Mouse (Mus musculus): ENCODE results near the gene Dhrs1. TPM values are rescaled to one million over a fixed set of nuclear protein-coding genes. Genes with fewer than 3 reads are reported as not detected.

Gene Dhrs1
- polyA plus RNA-seq, 1 experiment from 2014 or later: 122 TPM

DNA sequence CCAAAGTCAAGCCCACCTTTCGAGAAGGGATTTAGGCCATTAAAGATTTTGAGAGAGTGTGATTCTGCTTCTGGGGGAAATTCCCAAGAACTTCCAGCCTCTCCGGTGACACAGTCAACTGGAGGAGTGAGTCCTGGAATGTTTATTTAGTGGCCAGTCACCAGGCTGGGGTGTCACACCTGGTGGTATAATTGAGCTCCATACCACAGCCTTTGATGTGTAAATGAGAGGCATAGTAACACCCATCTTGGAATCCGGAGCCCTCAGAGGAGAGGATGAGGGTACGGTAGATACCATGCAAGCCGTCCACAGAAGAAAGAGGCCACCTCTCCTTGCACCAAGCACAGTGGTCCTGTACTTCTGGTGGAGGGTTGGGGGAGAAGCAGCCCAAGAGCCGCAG, 42.7 kb downstream of the Dhrs1 start:
- ATAC-seq (replicated peaks; ENCODE audit: low FRiP score, low read depth): no peak
- no peak for DNase-seq (ENCODE audit: low spot score)
- no peak overlapping the region for H3K27ac ChIP-seq
- H3K9me3 ChIP-seq (replicated peaks; ENCODE audit: low read length): no peaks in the 10 kb centered on the region
- H3K36me3 ChIP-seq (ENCODE audit: insufficient read depth, low read length): no peaks in the 10 kb centered on the region
- no peak for TF ChIP-seq CTCF (IDR thresholded peaks at IDR 0.05; ENCODE audit: low read depth)
- no peak overlapping the region for H3K4me2 ChIP-seq (ENCODE audit: low read length)
- 41% methylated on average over 6 of the region's 6 CpGs for WGBS
- H3K4me3 ChIP-seq (replicated peaks; ENCODE audit: low read depth, low read length): no peak overlapping the region
- no peak overlapping the region for H3K9ac ChIP-seq (ENCODE audit: low read depth, low read length)
- no peaks in the 10 kb centered on the region; the same call in 1 of the 2 replicates for H3K4me1 ChIP-seq (replicated peaks; ENCODE audit: insufficient read depth, low read length)
- no peaks in the 10 kb centered on the region for H3K27me3 ChIP-seq (ENCODE audit: insufficient read depth, low read length)

DNA sequence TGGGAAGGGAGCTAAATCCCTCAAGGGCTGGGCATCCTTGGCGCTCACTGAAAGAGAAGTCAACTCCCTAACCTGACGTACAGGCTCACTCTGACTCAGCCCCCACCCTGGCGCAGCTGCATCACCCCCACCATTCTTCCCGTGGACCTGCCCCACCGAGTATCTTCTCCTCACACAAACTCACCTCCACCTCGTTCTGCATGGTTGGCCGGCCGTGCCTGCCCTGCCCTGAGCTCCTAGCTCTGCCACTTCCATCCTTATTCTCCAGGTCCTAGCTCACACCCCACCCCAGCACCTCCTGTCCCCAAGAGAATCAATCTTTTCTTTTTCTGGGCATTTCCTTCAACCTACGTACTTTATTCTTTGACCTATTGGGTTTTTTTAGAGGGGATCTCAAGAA, 44.4 kb downstream of the Dhrs1 start:
- Histone ChIP-seq H3K4me3 (replicated peaks; ENCODE audit: low read depth, low read length) (no peak overlapping the region), H3K36me3 (ENCODE audit: insufficient read depth, low read length) (no peaks in the 10 kb centered on the region), H3K9ac (ENCODE audit: low read depth, low read length) (no peak overlapping the region), H3K27ac (no peak overlapping the region), H3K4me1 (replicated peaks; ENCODE audit: insufficient read depth, low read length) (no peaks in the 10 kb centered on the region; the same call in 1 of the 2 replicates), H3K9me3 (replicated peaks; ENCODE audit: low read length) (no peaks in the 10 kb centered on the region), H3K27me3 (ENCODE audit: insufficient read depth, low read length) (no peaks in the 10 kb centered on the region), H3K4me2 (ENCODE audit: low read length) (0 out of 2 replicates have a peak overlapping the region, but pooled peaks have one; percentile 15)
- DNase-seq (ENCODE audit: low spot score) (no peak), ATAC-seq (replicated peaks; ENCODE audit: low FRiP score, low read depth) (peak; percentile 67; the same call in 1 of the 2 replicates)
- no peak for TF ChIP-seq CTCF (IDR thresholded peaks at IDR 0.05; ENCODE audit: low read depth)
- WGBS: 39% methylated on average over 9 of the region's 9 CpGs

DNA sequence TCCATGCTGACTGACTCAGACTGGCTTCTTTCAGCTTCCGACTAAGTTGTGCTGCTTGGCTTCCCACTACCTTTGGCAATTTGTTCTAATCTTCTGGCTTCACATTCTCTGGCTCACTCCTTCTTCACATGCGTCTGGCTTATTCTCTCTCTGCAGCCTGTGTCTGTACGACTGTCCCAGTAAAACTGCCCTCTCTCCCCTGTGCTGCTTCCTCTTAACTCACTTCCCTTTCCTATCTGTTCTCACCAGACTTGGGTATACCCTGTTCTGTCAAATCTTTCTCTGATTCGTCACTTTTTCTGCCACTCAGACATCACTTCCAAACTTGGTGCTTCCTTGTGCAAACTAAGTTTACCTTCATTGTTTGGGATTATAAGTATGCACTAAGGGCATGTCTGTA, 48.3 kb downstream of the Dhrs1 start:
- H3K36me3 ChIP-seq (ENCODE audit: insufficient read depth, low read length): no peaks in the 10 kb centered on the region
- DNase-seq (ENCODE audit: low spot score): no peak
- WGBS: 81% methylated on average over 4 of the region's 4 CpGs
- H3K4me1 ChIP-seq (replicated peaks; ENCODE audit: insufficient read depth, low read length): no peaks in the 10 kb centered on the region; the same call in 1 of the 2 replicates
- H3K4me3 ChIP-seq (replicated peaks; ENCODE audit: low read depth, low read length): no peak overlapping the region
- H3K9me3 ChIP-seq (replicated peaks; ENCODE audit: low read length): no peaks in the 10 kb centered on the region
- H3K27me3 ChIP-seq (ENCODE audit: insufficient read depth, low read length): no peaks in the 10 kb centered on the region
- no peak overlapping the region for H3K4me2 ChIP-seq (ENCODE audit: low read length)
- TF ChIP-seq CTCF (IDR thresholded peaks at IDR 0.05; ENCODE audit: low read depth): no peak
- ATAC-seq (replicated peaks; ENCODE audit: low FRiP score, low read depth): no peak
- no peak overlapping the region for H3K9ac ChIP-seq (ENCODE audit: low read depth, low read length)
- no peak overlapping the region for H3K27ac ChIP-seq

DNA sequence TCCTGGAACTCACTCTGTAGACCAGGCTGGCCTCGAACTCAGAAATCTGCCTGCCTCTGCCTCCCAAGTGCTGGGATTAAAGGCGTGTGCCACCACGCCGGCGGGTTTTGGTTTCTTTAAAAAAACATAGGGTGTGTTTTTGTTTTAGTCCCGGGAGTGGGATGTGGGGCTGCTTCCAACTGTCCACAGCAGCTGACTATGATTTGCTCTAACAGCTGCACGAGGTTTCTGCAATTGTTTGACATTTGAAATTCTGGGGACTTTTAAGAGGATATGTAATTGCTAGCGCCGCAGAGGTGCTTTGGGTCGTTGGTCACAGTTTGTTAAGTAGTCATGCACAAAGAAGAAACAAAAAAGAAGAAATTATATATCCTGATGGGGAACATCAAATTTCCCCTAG, 56.1 kb downstream of the Dhrs1 start:
- ATAC-seq (replicated peaks; ENCODE audit: low FRiP score, low read depth) (no peak), DNase-seq (ENCODE audit: low spot score) (no peak)
- H3K27me3 ChIP-seq (ENCODE audit: insufficient read depth, low read length): no peaks in the 10 kb centered on the region
- TF ChIP-seq CTCF (IDR thresholded peaks at IDR 0.05; ENCODE audit: low read depth): no peak
- no peak overlapping the region for H3K9ac ChIP-seq (ENCODE audit: low read depth, low read length)
- H3K4me3 ChIP-seq (replicated peaks; ENCODE audit: low read depth, low read length): no peak overlapping the region
- H3K36me3 ChIP-seq (ENCODE audit: insufficient read depth, low read length): no peaks in the 10 kb centered on the region
- H3K4me1 ChIP-seq (replicated peaks; ENCODE audit: insufficient read depth, low read length): no peaks in the 10 kb centered on the region
- H3K4me2 ChIP-seq (ENCODE audit: low read length): no peak overlapping the region
- H3K9me3 ChIP-seq (replicated peaks; ENCODE audit: low read length): no peaks in the 10 kb centered on the region
- WGBS: 47% methylated on average over 10 of the region's 10 CpGs
- no peak overlapping the region for H3K27ac ChIP-seq

Other genes with a start within 250 kb of the Dhrs1 start
- 0.19 and 0.28 TPM in 2 replicates for gene Cpne6, start 235.2 kb downstream of the Dhrs1 start, polyA plus RNA-seq (2015; fragmentation: Nextera tagmentation; extraction: Ambion mirVana)
- gene Nrl, start 220.7 kb downstream of the Dhrs1 start, polyA plus RNA-seq (2015; fragmentation: Nextera tagmentation; extraction: Ambion mirVana): not detected in 2 replicates
- gene Pck2, start 205.4 kb downstream of the Dhrs1 start, polyA plus RNA-seq (2015; fragmentation: Nextera tagmentation; extraction: Ambion mirVana): 38.2 and 42.2 TPM in 2 replicates
- gene Dcaf11, start 185.7 kb downstream of the Dhrs1 start, polyA plus RNA-seq (2015; fragmentation: Nextera tagmentation; extraction: Ambion mirVana): 109 and 116 TPM in 2 replicates
- gene A730061H03Rik, start 185.3 kb downstream of the Dhrs1 start, polyA plus RNA-seq (2015; fragmentation: Nextera tagmentation; extraction: Ambion mirVana): 1.7 and 2.2 TPM in 2 replicates
- 13.0 and 13.3 TPM in 2 replicates for gene Fitm1, start 170.1 kb downstream of the Dhrs1 start, polyA plus RNA-seq (2015; fragmentation: Nextera tagmentation; extraction: Ambion mirVana)
- gene Psme1, start 167.6 kb downstream of the Dhrs1 start, polyA plus RNA-seq (2015; fragmentation: Nextera tagmentation; extraction: Ambion mirVana): 179 and 181 TPM in 2 replicates
- 14.3 and 16.6 TPM in 2 replicates for gene Emc9, start 160.4 kb downstream of the Dhrs1 start, polyA plus RNA-seq (2015; fragmentation: Nextera tagmentation; extraction: Ambion mirVana)
- 281 and 286 TPM in 2 replicates for gene Psme2, start 154.6 kb downstream of the Dhrs1 start, polyA plus RNA-seq (2015; fragmentation: Nextera tagmentation; extraction: Ambion mirVana)
- gene Rnf31, start 154.0 kb downstream of the Dhrs1 start, polyA plus RNA-seq (2015; fragmentation: Nextera tagmentation; extraction: Ambion mirVana): 17.9 TPM in 2 replicates
- 24.2 and 27.4 TPM in 2 replicates for gene Irf9, start 142.1 kb downstream of the Dhrs1 start, polyA plus RNA-seq (2015; fragmentation: Nextera tagmentation; extraction: Ambion mirVana)
- gene Rec8, start 127.7 kb downstream of the Dhrs1 start, polyA plus RNA-seq (2015; fragmentation: Nextera tagmentation; extraction: Ambion mirVana): 12.7 and 14.9 TPM in 2 replicates
- gene Ipo4, start 109.7 kb downstream of the Dhrs1 start, polyA plus RNA-seq (2015; fragmentation: Nextera tagmentation; extraction: Ambion mirVana): 58.5 and 68.7 TPM in 2 replicates
- 1.8 and 3.0 TPM in 2 replicates for gene Gm49378, start 107.8 kb downstream of the Dhrs1 start, polyA plus RNA-seq (2015; fragmentation: Nextera tagmentation; extraction: Ambion mirVana)
- 108 and 118 TPM in 2 replicates for gene Tm9sf1, start 101.9 kb downstream of the Dhrs1 start, polyA plus RNA-seq (2015; fragmentation: Nextera tagmentation; extraction: Ambion mirVana)
- gene Tssk4, start 95.5 kb downstream of the Dhrs1 start, polyA plus RNA-seq (2015; fragmentation: Nextera tagmentation; extraction: Ambion mirVana): 0.47 and 1.1 TPM in 2 replicates
- 48.8 and 56.0 TPM in 2 replicates for gene Mdp1, start 85.2 kb downstream of the Dhrs1 start, polyA plus RNA-seq (2015; fragmentation: Nextera tagmentation; extraction: Ambion mirVana)
- 48.2 and 49.7 TPM in 2 replicates for gene Gmpr2, start 73.7 kb downstream of the Dhrs1 start, polyA plus RNA-seq (2015; fragmentation: Nextera tagmentation; extraction: Ambion mirVana)
- gene Nedd8, start 73.6 kb downstream of the Dhrs1 start, polyA plus RNA-seq (2015; fragmentation: Nextera tagmentation; extraction: Ambion mirVana): 508 and 548 TPM in 2 replicates
- 24.6 and 29.0 TPM in 2 replicates for gene Tinf2, start 63.9 kb downstream of the Dhrs1 start, polyA plus RNA-seq (2015; fragmentation: Nextera tagmentation; extraction: Ambion mirVana)
- 5.9 and 7.6 TPM in 2 replicates for gene Tgm1, start 31.8 kb downstream of the Dhrs1 start, polyA plus RNA-seq (2015; fragmentation: Nextera tagmentation; extraction: Ambion mirVana)
- gene Rabggta, start 23.4 kb downstream of the Dhrs1 start, polyA plus RNA-seq (2015; fragmentation: Nextera tagmentation; extraction: Ambion mirVana): 39.9 and 43.2 TPM in 2 replicates
- 26.2 and 26.5 TPM in 2 replicates for gene Nop9, start within 50 bp of the Dhrs1 start, polyA plus RNA-seq (2015; fragmentation: Nextera tagmentation; extraction: Ambion mirVana)
- gene Cideb, start 12.8 kb upstream of the Dhrs1 start, polyA plus RNA-seq (2015; fragmentation: Nextera tagmentation; extraction: Ambion mirVana): 50.0 and 51.0 TPM in 2 replicates
- 0.68 and 0.75 TPM in 2 replicates for gene Ltb4r2, start 15.7 kb upstream of the Dhrs1 start, polyA plus RNA-seq (2015; fragmentation: Nextera tagmentation; extraction: Ambion mirVana)
- gene Ltb4r1, start 20.3 kb upstream of the Dhrs1 start, polyA plus RNA-seq (2015; fragmentation: Nextera tagmentation; extraction: Ambion mirVana): 0.47 and 0.71 TPM in 2 replicates
- 10.0 and 10.6 TPM in 2 replicates for gene Adcy4, start 38.4 kb upstream of the Dhrs1 start, polyA plus RNA-seq (2015; fragmentation: Nextera tagmentation; extraction: Ambion mirVana)
- gene Ripk3, start 43.2 kb upstream of the Dhrs1 start, polyA plus RNA-seq (2015; fragmentation: Nextera tagmentation; extraction: Ambion mirVana): 20.4 and 24.7 TPM in 2 replicates
- 16.8 and 19.7 TPM in 2 replicates for gene Nfatc4, start 77.5 kb upstream of the Dhrs1 start, polyA plus RNA-seq (2015; fragmentation: Nextera tagmentation; extraction: Ambion mirVana)
- 8.4 and 8.9 TPM in 2 replicates for gene Nynrin, start 108.3 kb upstream of the Dhrs1 start, polyA plus RNA-seq (2015; fragmentation: Nextera tagmentation; extraction: Ambion mirVana)
- 0.20 and 0.28 TPM in 2 replicates for gene Cbln3, start 138.7 kb upstream of the Dhrs1 start, polyA plus RNA-seq (2015; fragmentation: Nextera tagmentation; extraction: Ambion mirVana)
- 8.1 and 9.8 TPM in 2 replicates for gene Khnyn, start 139.3 kb upstream of the Dhrs1 start, polyA plus RNA-seq (2015; fragmentation: Nextera tagmentation; extraction: Ambion mirVana)
- gene Sdr39u1, start 154.6 kb upstream of the Dhrs1 start, polyA plus RNA-seq (2015; fragmentation: Nextera tagmentation; extraction: Ambion mirVana): 85.3 and 86.0 TPM in 2 replicates
- 1.8 and 5.8 TPM in 2 replicates for gene Cma1, start 199.0 kb upstream of the Dhrs1 start, polyA plus RNA-seq (2015; fragmentation: Nextera tagmentation; extraction: Ambion mirVana)
- not detected in 2 replicates for gene Cma2, start 205.3 kb upstream of the Dhrs1 start, polyA plus RNA-seq (2015; fragmentation: Nextera tagmentation; extraction: Ambion mirVana)

Data from kidney, postnatal 0 days (tissue).